Mouse (Mus musculus) gastrocnemius, postnatal 36 days (tissue): Measurements from ENCODE around the gene Cyp3a41b. TPM values are rescaled to one million over a fixed set of nuclear protein-coding genes. Genes with fewer than 3 reads are reported as not detected.
"Not testable (repeated sequence)": the region's sequence is repeated elsewhere in the genome, so short reads cannot be mapped to it uniquely, and the experiment has no call there.

Source experiments
- DNase-seq, 2 experiments: peaks; one replicate each; pipeline ENCODE4 v3.0.0; 2022
- intact Hi-C: fragments of 180-260 bp; cut with DNase I; formaldehyde crosslinking; loops from one replicate; pipeline ENCODE4 v1.15.1; 2025
- long read RNA-seq, 2 experiments: library from polyadenylated mRNA; stranded (forward); transcript quantifications; one replicate each; pipeline ENCODE4 v2.0.0; 2021
- total RNA-seq, 2 experiments: library from RNA; stranded (reverse); gene quantifications; 2 replicates each; pipeline ENCODE4 v1.2.3; 2021

Cyp3a41b gene
- total RNA-seq = not detected
- long read RNA-seq, experiment 1 = 0 reads
- long read RNA-seq, experiment 2 = 0 reads

GRCm38 (mm10) chr5:145584630-145585029 is at the start of gene Cyp3a41b:
Gene Cyp3a41b, minus strand, starts transcription at chr5:145584730.
- DNase-seq, intact Hi-C loops: not testable (repeated sequence)

- intact Hi-C loops = loop anchor here (10.0 kb wide), 1 partner anchor 133 kb away; no protein-coding TSS in a partner anchor
- DNase-seq = not testable (repeated sequence)
Observed at GRCm38 (mm10) chr5:145632286-145632685, 47.8 kb upstream of the Cyp3a41b start.

- intact Hi-C loops, DNase-seq: not testable (repeated sequence)
Observed at GRCm38 (mm10) chr5:145604891-145605290, 20.4 kb upstream of the Cyp3a41b start.

- intact Hi-C loops, DNase-seq: not testable (repeated sequence)
Observed at GRCm38 (mm10) chr5:145597851-145598250, 13.3 kb upstream of the Cyp3a41b start.

DNA sequence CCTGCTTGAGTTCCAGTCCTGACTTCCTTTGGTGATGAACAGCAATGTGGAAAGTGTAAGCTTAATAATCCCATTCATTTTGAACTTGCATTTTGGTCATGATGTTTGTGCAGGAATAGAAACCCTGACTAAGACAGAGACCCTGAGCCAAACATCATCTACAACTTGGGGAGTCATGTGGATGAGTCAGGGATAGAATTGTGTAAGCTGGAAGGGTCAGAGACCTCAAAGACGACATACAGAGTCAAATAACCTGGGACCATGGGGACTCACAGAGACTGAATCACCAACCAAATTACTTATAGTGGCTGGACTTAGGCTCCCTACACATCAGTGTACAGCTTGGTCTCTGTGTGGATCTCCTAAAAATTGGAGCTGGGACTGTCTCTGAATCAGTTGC is 7.2 kb downstream of the Cyp3a41b start:
- DNase-seq, intact Hi-C loops: not testable (repeated sequence)

DNA sequence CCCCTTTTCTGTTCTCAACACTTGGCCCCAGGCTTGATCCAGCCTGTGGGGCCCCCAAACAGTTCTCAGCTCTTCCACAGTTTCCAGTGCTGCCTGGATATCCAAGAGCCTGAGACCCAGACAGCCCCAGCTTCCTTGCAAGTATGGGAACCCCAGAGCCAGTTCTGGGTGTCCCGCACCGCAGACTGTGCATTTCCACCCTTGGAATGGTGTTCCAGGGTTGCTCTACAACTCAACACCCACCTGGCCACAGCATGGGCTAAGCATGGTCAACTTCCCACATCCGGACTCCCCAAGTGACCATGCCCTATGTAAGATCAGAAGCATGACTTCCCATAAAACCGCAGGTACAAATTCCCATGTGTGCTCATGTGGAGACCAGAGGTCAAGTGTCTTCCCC is 8.9 kb downstream of the Cyp3a41b start:
- DNase-seq, intact Hi-C loops: not testable (repeated sequence)

- DNase-seq, intact Hi-C loops: not testable (repeated sequence)
Observed at GRCm38 (mm10) chr5:145571922-145572321, 12.6 kb downstream of the Cyp3a41b start.

Other genes starting within 250 kb of the Cyp3a41b start
- gene Cyp3a57, start 239.5 kb downstream of the Cyp3a41b start, total RNA-seq = not detected
- gene Cyp3a16, start 115.0 kb downstream of the Cyp3a41b start, total RNA-seq = not detected
- gene Cyp3a41a, start 135.4 kb upstream of the Cyp3a41b start, total RNA-seq = not detected
- not detected for gene Cyp3a44, start 221.1 kb upstream of the Cyp3a41b start, total RNA-seq